ENCODE assay signal across 13 mouse cellular contexts in genomic region chr5:135657703-135658373, GRCm38 (mm10). TPM values are rescaled to one million over a fixed set of nuclear protein-coding genes. Genes with fewer than 3 reads are reported as not detected.
DNase-seq lines count a peak whose midpoint lies in the region; ATAC-seq lines count a peak whose summit lies in the region.
"Had no signal": no experiment of that assay in that cellular context is flagged by ENCODE, and none has a peak within 500 bp of the region (broad histone marks: within the 10 kb centered on the region; RNA-seq: fewer than 3 reads in every experiment).

No protein-coding gene starts in this region.

- H3K36me3 ChIP-seq in forebrain, embryonic 15.5 days, result no peaks in the 10 kb centered on the region
- H3K36me3 ChIP-seq: neural tube, embryonic 12.5 days had no signal

- ATAC-seq in CD4-positive, CD25-positive, alpha-beta regulatory T cell, adult 4 months, result no peak
- ATAC-seq in megakaryocyte-erythroid progenitor cell, adult 5-6 weeks (replicated peaks; ENCODE audit: low FRiP score, low TSS enrichment, poor library complexity, severe bottlenecking), result peak; percentile 85
- ATAC-seq in forebrain, embryonic 15.5 days (replicated peaks), result no peak
- ATAC-seq: activated CD4-positive, CD25-positive, alpha-beta regulatory T cell, adult 4 months had no signal

- H3K27ac ChIP-seq in forebrain, embryonic 15.5 days (replicated peaks), result no peak overlapping the region
- H3K27ac ChIP-seq: neural tube, embryonic 12.5 days had no signal

- no peaks in the 10 kb centered on the region for H3K4me1 ChIP-seq in forebrain, embryonic 15.5 days
- H3K4me1 ChIP-seq: neural tube, embryonic 12.5 days had no signal

- H3K27me3 ChIP-seq in forebrain, embryonic 15.5 days, result no peaks in the 10 kb centered on the region
- H3K27me3 ChIP-seq: neural tube, embryonic 12.5 days had no signal

- DNase-seq in CD4-positive, CD25-positive, alpha-beta regulatory T cell, adult 2 months (ENCODE audit: low read depth, low spot score), result peak; percentile 17
- peak; percentile 49 to 50 for DNase-seq in kidney, postnatal 36 days
- no peak for DNase-seq in kidney, postnatal 10 days
- peak; percentile 28 for DNase-seq in induced T-regulatory cell, adult 2 months (ENCODE audit: low read depth)
- DNase-seq in layer of hippocampus, postnatal 10 days (ENCODE audit: low spot score in 2 of 2), result no peak
- DNase-seq: cerebellum, adult 11 months; kidney, postnatal 14 days; lung, postnatal 10 days had no signal

- no peak overlapping the region for H3K9ac ChIP-seq in forebrain, embryonic 15.5 days (replicated peaks)
- H3K9ac ChIP-seq: neural tube, embryonic 12.5 days had no signal

- no peaks in the 10 kb centered on the region for H3K9me3 ChIP-seq in forebrain, embryonic 15.5 days
- H3K9me3 ChIP-seq: neural tube, embryonic 12.5 days had no signal

- H3K4me3 ChIP-seq in forebrain, embryonic 15.5 days, result no peak overlapping the region
- H3K4me3 ChIP-seq: neural tube, embryonic 12.5 days had no signal

- no peak overlapping the region for H3K4me2 ChIP-seq in forebrain, embryonic 15.5 days (replicated peaks)
- H3K4me2 ChIP-seq: neural tube, embryonic 12.5 days had no signal

- 64% methylated on average over 17 of the region's 17 CpGs for WGBS in forebrain, embryonic 15.5 days

RNA-seq across cellular contexts. Expression of gene Por, which starts 12.0 kb away (rescaled TPM):
- 10 to 100 TPM; 28.9 to 69.0 TPM for polyA plus RNA-seq in CD4-positive, CD25-positive, alpha-beta regulatory T cell, adult 4 months (2017; shearing (Covaris generic))
- 49.6 and 57.4 TPM in 2 replicates for total RNA-seq in megakaryocyte-erythroid progenitor cell, adult 5-6 weeks (2014; fragmentation: Nextera tagmentation)
- 58.7 and 73.2 TPM in 2 replicates for total RNA-seq in megakaryocyte-erythroid progenitor cell, adult 5-6 weeks (2017)
- 10 to 100 TPM; 74.9 to 77.7 TPM for total RNA-seq in layer of hippocampus, postnatal 10 days (2021)
- 108 and 111 TPM in 2 replicates for polyA plus RNA-seq in forebrain, embryonic 15.5 days (2015; fragmentation: Nextera tagmentation; extraction: Ambion mirVana)

RNA-seq across cellular contexts. Expression of gene Rhbdd2, which starts 25.4 kb away (rescaled TPM):
- 10 to 100 TPM; 17.6 to 36.8 TPM for polyA plus RNA-seq in CD4-positive, CD25-positive, alpha-beta regulatory T cell, adult 4 months (2017; shearing (Covaris generic))
- 25.2 and 47.5 TPM in 2 replicates for total RNA-seq in megakaryocyte-erythroid progenitor cell, adult 5-6 weeks (2014; fragmentation: Nextera tagmentation)
- total RNA-seq in megakaryocyte-erythroid progenitor cell, adult 5-6 weeks (2017), result 9.5 and 11.2 TPM in 2 replicates
- 10 to 100 TPM; 68.6 to 75.4 TPM for total RNA-seq in layer of hippocampus, postnatal 10 days (2021)
- 61.0 and 61.5 TPM in 2 replicates for polyA plus RNA-seq in forebrain, embryonic 15.5 days (2015; fragmentation: Nextera tagmentation; extraction: Ambion mirVana)

Comparison
In these comparisons a context has a peak if more than half of its experiments do, and no peak if none do; other contexts are left out.
1. DNase-seq: peak in CD4-positive, CD25-positive, alpha-beta regulatory T cell, adult 2 months (single experiment), kidney, postnatal 36 days (2 of 2) and induced T-regulatory cell, adult 2 months (single experiment); none in kidney, postnatal 10 days (single experiment) and layer of hippocampus, postnatal 10 days (0 of 2).